Mouse (Mus musculus) hindbrain, embryonic 12.5 days (tissue): ENCODE data around the gene Mettl7a1. TPM values are rescaled to one million over a fixed set of nuclear protein-coding genes. Genes with fewer than 3 reads are reported as not detected.
"Not testable (repeated sequence)": the region's sequence is repeated elsewhere in the genome, so short reads cannot be mapped to it uniquely, and the experiment has no call there.

ENCODE experiments used
- ATAC-seq: fragments of 200-750 bp; cut with Nextera tagmentation; 2 replicates; pipeline ENCODE4 v1.8.0; 2017; ENCODE audit warnings: moderate TSS enrichment; ENCODE audit not compliant: low FRiP score
- H3K27ac ChIP-seq: fragments of 300-500 bp; sonication (generic); 2 replicates; pipeline ENCODE4 v1.5.1; 2016; ENCODE audit warnings: mild to moderate bottlenecking
- H3K27me3 ChIP-seq: fragments of 300-500 bp; sonication (generic); 2 replicates; pipeline ENCODE4 v1.6.1; 2016; ENCODE audit warnings: mild to moderate bottlenecking
- H3K36me3 ChIP-seq: fragments of 300-500 bp; sonication (generic); 2 replicates; pipeline ENCODE4 v1.6.1; 2016; ENCODE audit warnings: mild to moderate bottlenecking
- H3K4me1 ChIP-seq: fragments of 300-500 bp; sonication (generic); 2 replicates; pipeline ENCODE4 v1.6.1; 2016
- H3K4me2 ChIP-seq: fragments of 300-500 bp; sonication (generic); replicated peaks from 2 replicates; pipeline ENCODE4 v1.6.1; 2016; ENCODE audit warnings: mild to moderate bottlenecking
- H3K4me3 ChIP-seq: fragments of 300-500 bp; sonication (generic); 2 replicates; pipeline ENCODE4 v1.5.1; 2016; ENCODE audit warnings: mild to moderate bottlenecking
- H3K9ac ChIP-seq: fragments of 300-500 bp; sonication (generic); 2 replicates; pipeline ENCODE4 v1.6.1; 2016; ENCODE audit warnings: mild to moderate bottlenecking, moderate library complexity
- H3K9me3 ChIP-seq: fragments of 300-500 bp; sonication (generic); replicated peaks from 2 replicates; pipeline ENCODE4 v1.6.1; 2016; ENCODE audit warnings: mild to moderate bottlenecking
- WGBS: fragments of 180-500 bp; shearing (Covaris S2); methylation state at CpG from one replicate; pipeline ENCODE4 v1.1.7; 2016; 5-methylcytosine and 5-hydroxymethylcytosine counted together
- polyA plus RNA-seq: library from polyadenylated mRNA; unstranded; fragments of >200 nt; fragmentation: Nextera tagmentation; extraction: Ambion mirVana; gene quantifications from 2 replicates; pipeline ENCODE4 v1.2.1, GENCODE M21; 2016

The Mettl7a1 gene
- polyA plus RNA-seq, 1 experiment from 2014 or later = 4.8 TPM

- Histone ChIP-seq H3K4me2 (no peak overlapping the region), H3K36me3 (no peaks in the 10 kb centered on the region), H3K27me3 (no peaks in the 10 kb centered on the region), H3K4me1 (peaks cover 4% of the 10 kb centered on the region; the same call in 1 of the 2 replicates), H3K27ac (no peak overlapping the region), H3K9me3 (no peaks in the 10 kb centered on the region), H3K9ac (no peak overlapping the region), H3K4me3 (no peak overlapping the region)
- whole genome bisulfite sequencing = 90% methylated on average over 2 of the region's 2 CpGs
- ATAC-seq = no peak
These were observed 2.3 kb downstream of the Mettl7a1 start for GRCm38 (mm10) chr15:100306201-100306600.

DNA sequence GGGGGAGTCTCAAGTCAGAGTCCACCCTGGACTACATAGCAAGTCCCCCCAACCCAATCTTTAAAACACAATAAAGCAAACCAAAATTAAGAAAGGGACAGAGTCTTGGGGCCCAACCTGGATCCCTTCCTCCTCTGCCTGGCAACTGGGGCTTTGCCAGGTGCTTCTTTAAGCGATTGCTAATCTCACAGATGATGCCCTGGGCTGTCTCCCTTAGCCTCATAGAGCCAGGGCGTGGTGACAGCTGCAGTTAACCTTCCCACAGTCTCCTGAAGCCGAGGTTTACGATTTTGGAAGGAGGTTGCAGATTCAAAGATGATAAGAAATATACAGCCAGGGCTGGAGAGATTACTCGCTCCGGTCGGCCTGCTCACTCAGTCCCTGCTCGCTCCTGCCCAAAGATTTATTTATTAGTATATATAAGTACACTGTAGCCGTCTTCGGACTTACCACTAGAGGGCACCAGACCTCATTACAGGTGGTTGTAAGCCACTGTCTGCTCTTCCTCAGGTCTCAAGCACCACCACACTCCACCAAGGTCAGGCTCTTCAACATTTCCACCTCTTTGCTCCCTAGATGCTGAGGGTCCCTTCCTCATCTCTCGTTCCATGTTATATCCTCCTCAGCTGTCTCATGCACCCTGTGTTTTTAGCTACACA lies 3.6 kb downstream of the Mettl7a1 start:
- not testable (repeated sequence) for H3K9me3 ChIP-seq, H3K9ac ChIP-seq, H3K4me1 ChIP-seq, H3K27ac ChIP-seq, ATAC-seq, H3K27me3 ChIP-seq, H3K36me3 ChIP-seq, H3K4me2 ChIP-seq, H3K4me3 ChIP-seq
- 53% methylated on average over 11 of the region's 11 CpGs for WGBS

DNA sequence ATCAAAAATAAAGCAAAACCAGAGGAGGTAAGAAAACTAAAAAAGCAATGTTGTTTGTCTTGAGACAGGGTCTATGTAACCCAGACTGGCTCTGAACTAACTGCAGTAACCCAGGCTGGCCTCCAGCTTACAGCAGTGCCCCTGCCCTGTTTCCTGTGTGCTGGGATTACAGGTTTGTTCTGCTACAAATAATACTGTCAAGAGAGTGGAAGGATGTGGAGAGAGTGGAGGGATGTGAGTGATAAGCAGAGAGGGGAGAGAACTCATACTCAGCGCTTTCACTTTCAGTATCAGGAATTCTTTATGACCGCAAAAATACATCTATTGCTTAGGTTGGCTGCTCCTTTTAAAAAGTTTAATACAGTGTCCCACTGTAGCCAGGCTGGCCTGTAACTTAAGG lies 8.4 kb downstream of the Mettl7a1 start:
- ATAC-seq = no peak
- no peaks in the 10 kb centered on the region for H3K9me3 ChIP-seq
- H3K4me2 ChIP-seq = no peak overlapping the region
- H3K9ac ChIP-seq = no peak overlapping the region
- 0 out of 2 replicates have a peak, but pooled peaks cover 5% of the 10 kb centered on the region for H3K36me3 ChIP-seq
- no peak overlapping the region for H3K4me3 ChIP-seq
- no peak overlapping the region for H3K27ac ChIP-seq
- WGBS = 98% methylated on average over 2 of the region's 2 CpGs
- H3K4me1 ChIP-seq = no peaks in the 10 kb centered on the region
- no peaks in the 10 kb centered on the region for H3K27me3 ChIP-seq

- Histone ChIP-seq H3K4me2 (no peak overlapping the region), H3K27ac (no peak overlapping the region), H3K4me1 (no peaks in the 10 kb centered on the region), H3K9ac (no peak overlapping the region), H3K27me3 (no peaks in the 10 kb centered on the region), H3K9me3 (no peaks in the 10 kb centered on the region), H3K36me3 (0 out of 2 replicates have a peak, but pooled peaks cover 5% of the 10 kb centered on the region), H3K4me3 (no peak overlapping the region)
- WGBS = 85% methylated on average over 5 of the region's 5 CpGs
- no peak for ATAC-seq
These were observed 10.7 kb downstream of the Mettl7a1 start for GRCm38 (mm10) chr15:100314448-100315145.

DNA sequence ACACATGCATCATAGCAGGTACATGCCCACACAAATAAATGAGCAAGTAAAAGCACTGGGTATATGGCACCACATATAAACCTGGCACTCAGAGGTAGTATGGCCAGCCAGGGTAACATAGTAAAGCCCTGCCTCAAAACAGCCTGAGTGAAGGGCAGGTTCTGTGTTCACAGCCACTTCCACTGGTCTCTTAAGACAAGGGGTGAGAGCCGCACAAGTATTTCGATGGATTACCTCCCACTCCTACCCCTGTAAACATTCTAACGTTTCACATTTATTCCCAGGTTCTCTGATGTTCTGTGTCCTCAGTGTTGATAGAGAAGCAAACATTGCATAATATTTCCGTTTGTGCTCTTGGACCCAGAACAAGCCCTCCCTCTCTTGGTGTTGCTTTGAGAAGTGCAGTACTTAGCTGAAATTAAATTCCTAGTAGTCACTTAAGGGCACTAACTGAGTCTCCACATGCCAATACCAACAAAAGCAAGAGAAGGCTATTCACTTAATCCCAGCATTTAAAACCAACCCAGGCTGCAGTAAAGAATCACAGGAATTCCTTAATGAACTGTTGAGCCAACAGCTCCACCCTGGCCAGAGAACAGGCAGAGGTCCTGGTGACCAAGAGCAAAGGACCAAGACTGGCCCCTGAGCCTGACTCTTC lies 14.2 kb downstream of the Mettl7a1 start:
- not testable (repeated sequence) for H3K27ac ChIP-seq, H3K4me1 ChIP-seq, H3K4me3 ChIP-seq, H3K9ac ChIP-seq, H3K4me2 ChIP-seq, H3K27me3 ChIP-seq, H3K9me3 ChIP-seq, H3K36me3 ChIP-seq, ATAC-seq
- WGBS = 83% methylated on average over 4 of the region's 4 CpGs

DNA sequence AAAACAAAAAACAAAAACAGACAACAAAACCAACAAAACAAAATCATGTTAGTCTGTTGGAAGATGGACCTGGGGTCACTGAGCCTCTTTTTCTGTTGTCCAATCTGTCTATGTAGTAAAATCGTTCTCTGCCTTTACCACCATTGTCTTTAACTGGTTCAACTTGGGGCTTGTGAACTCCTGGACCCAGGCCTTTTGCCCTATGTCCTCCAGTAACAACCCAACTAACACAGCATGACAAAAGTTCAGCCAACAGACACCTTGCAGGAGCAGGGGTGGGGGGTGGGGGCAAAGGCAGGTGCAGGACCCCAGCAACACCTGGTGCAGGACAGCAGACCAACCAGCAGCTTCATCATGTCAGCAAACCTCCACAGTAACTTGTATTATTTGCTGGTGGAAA lies 15.9 kb downstream of the Mettl7a1 start:
- Histone ChIP-seq H3K9ac (no peak overlapping the region), H3K9me3 (no peaks in the 10 kb centered on the region), H3K4me1 (no peaks in the 10 kb centered on the region), H3K27ac (no peak overlapping the region), H3K36me3 (no peaks in the 10 kb centered on the region), H3K4me3 (no peak overlapping the region), H3K27me3 (no peaks in the 10 kb centered on the region), H3K4me2 (no peak overlapping the region)
- no peak for ATAC-seq
- 84% methylated on average over 1 of the region's 1 CpGs for WGBS

DNA sequence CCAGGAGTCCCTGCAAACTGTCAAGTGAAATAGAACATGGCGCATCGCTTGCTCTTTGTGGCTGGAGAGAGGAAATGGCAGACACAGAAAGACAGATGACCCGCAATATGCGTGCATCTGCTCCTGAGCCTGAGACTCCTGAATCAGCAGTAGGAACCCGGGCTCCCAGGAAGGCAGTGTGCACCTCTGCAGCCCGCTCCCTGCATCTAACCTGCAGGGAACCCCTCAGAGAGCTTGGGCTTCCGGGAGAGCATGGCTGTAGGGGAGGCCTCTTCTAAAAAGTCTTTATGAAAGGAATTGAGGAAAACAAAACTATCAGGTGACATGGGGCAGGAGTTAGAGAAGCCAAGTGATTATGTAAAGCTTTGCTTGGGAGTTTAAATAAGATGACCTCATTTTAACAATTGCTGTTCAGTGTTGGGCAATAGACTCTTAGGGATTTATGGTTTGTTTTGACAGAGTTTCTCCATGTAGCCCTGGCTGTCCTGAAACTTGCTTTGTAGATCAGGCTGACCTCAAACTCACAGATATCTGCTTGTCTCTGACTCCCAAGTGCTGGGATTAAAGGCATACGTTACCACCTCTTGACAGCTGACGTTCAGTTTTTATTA lies 16.5 kb downstream of the Mettl7a1 start:
- ATAC-seq = no peak
- Histone ChIP-seq H3K27me3 (no peaks in the 10 kb centered on the region), H3K4me1 (no peaks in the 10 kb centered on the region), H3K9me3 (no peaks in the 10 kb centered on the region), H3K9ac (no peak overlapping the region), H3K4me2 (no peak overlapping the region), H3K36me3 (no peaks in the 10 kb centered on the region), H3K4me3 (no peak overlapping the region), H3K27ac (no peak overlapping the region)
- 80% methylated on average over 9 of the region's 9 CpGs for WGBS

GRCm38 (mm10) chr15:100321134-100321533 lies 17.2 kb downstream of the Mettl7a1 start:
- Histone ChIP-seq H3K9me3 (no peaks in the 10 kb centered on the region), H3K4me1 (no peaks in the 10 kb centered on the region), H3K4me2 (no peak overlapping the region), H3K36me3 (no peaks in the 10 kb centered on the region), H3K9ac (no peak overlapping the region), H3K4me3 (no peak overlapping the region), H3K27ac (no peak overlapping the region), H3K27me3 (no peaks in the 10 kb centered on the region)
- 60% methylated on average over 5 of the region's 5 CpGs for WGBS
- ATAC-seq = no peak

DNA sequence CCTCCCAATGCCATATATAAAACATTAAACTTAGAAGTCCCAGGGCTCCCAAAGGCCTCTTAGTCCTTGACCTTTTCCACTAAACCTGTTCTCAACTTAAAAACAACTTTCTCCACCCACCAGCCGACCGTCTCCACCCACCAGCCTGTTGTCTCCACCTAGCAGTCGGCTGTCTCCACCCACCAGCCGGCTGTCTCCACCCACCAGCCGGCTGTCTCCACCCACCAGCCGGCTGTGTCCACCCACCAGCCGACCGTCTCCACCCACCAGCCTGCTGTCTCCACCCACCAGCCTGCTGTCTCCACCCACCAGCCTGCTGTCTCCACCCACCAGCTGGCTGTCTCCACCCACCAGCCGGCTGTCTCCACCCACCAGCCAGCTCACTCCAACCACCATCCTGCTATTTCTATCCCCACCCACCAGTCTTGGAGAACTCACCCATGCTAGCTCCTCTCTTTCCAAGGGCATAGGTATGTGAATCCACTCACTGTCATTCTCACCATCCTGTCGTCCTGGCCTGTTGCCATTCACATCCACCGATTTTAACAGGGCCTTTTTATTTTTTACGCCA lies 20.2 kb downstream of the Mettl7a1 start:
- no peak overlapping the region for H3K27ac ChIP-seq
- ATAC-seq = no peak
- 73% methylated on average over 12 of the region's 12 CpGs for WGBS

GRCm38 (mm10) chr15:100325235-100325634 lies 21.3 kb downstream of the Mettl7a1 start:
- no peak overlapping the region for H3K4me2 ChIP-seq
- H3K4me3 ChIP-seq = no peak overlapping the region
- no peak overlapping the region for H3K27ac ChIP-seq
- H3K4me1 ChIP-seq = no peaks in the 10 kb centered on the region
- H3K36me3 ChIP-seq = no peaks in the 10 kb centered on the region
- no peak overlapping the region for H3K9ac ChIP-seq
- no peaks in the 10 kb centered on the region for H3K27me3 ChIP-seq
- 96% methylated on average over 3 of the region's 3 CpGs for WGBS
- ATAC-seq = no peak
- no peaks in the 10 kb centered on the region for H3K9me3 ChIP-seq

More for the DNA sequence above, 20.2 kb downstream of the Mettl7a1 start:
- Histone ChIP-seq H3K4me1 (no peaks in the 10 kb centered on the region), H3K9ac (no peak overlapping the region), H3K9me3 (no peaks in the 10 kb centered on the region), H3K27me3 (no peaks in the 10 kb centered on the region), H3K36me3 (no peaks in the 10 kb centered on the region), H3K4me2 (no peak overlapping the region), H3K4me3 (no peak overlapping the region)

DNA sequence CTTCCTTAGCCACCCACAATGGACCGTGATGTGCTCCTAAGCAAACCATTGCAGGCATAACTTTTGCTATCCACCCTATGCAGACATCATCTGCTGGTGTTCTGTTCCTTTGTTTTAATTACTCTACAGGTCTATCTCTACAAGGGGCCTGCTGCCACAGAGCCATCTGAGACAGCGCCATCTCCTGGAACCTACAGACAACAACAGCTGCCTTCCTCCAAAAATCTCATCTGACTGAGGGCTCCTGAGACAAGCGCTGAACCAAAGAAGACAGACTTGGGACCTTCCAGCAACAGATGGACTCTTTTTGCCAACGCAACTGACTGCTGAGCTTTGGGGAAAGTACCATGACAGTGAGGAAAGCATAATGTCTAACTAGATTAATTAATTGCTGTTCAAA lies 24.1 kb downstream of the Mettl7a1 start:
- 76% methylated on average over 4 of the region's 4 CpGs for WGBS
- not testable (repeated sequence) for H3K27me3 ChIP-seq, H3K27ac ChIP-seq, H3K36me3 ChIP-seq, H3K4me2 ChIP-seq, H3K9ac ChIP-seq, ATAC-seq, H3K4me3 ChIP-seq, H3K4me1 ChIP-seq, H3K9me3 ChIP-seq

GRCm38 (mm10) chr15:100329336-100329735 lies 25.4 kb downstream of the Mettl7a1 start:
- 56% methylated on average over 10 of the region's 10 CpGs for WGBS
- not testable (repeated sequence) for H3K4me3 ChIP-seq, H3K36me3 ChIP-seq, H3K27me3 ChIP-seq, H3K9me3 ChIP-seq, ATAC-seq, H3K27ac ChIP-seq, H3K9ac ChIP-seq, H3K4me1 ChIP-seq, H3K4me2 ChIP-seq
